Mouse (Mus musculus) neural tube, embryonic 13.5 days (tissue): ENCODE measurements at regions not wholly inside any gene's neighbourhood (a gene's known extent, or its start where the extent isn't known, plus 50 kb on each side); places are given as distances from the start of the nearest gene placed in this dataset.

Experiments used
- ATAC-seq: fragments of 200-750 bp; cut with Nextera tagmentation; 2 replicates; pipeline ENCODE4 v1.8.0; 2017; ENCODE audit warnings: low read depth, mild to moderate bottlenecking, moderate TSS enrichment, moderate library complexity
- H3K27ac ChIP-seq: fragments of 300-500 bp; sonication (generic); replicated peaks from 2 replicates; pipeline ENCODE4 v1.5.1; 2015; ENCODE audit warnings: moderate library complexity, mild to moderate bottlenecking, inconsistent platforms
- H3K27me3 ChIP-seq: fragments of 300-500 bp; sonication (generic); 2 replicates; pipeline ENCODE4 v1.6.1; 2015; ENCODE audit warnings: mild to moderate bottlenecking, inconsistent platforms
- H3K36me3 ChIP-seq: fragments of 300-500 bp; sonication (generic); 2 replicates; pipeline ENCODE4 v1.6.1; 2015; ENCODE audit warnings: mild to moderate bottlenecking, inconsistent platforms
- H3K4me1 ChIP-seq: fragments of 300-500 bp; sonication (generic); replicated peaks from 2 replicates; pipeline ENCODE4 v1.6.1; 2015; ENCODE audit warnings: inconsistent platforms
- H3K4me2 ChIP-seq: fragments of 300-500 bp; sonication (generic); 2 replicates; pipeline ENCODE4 v1.6.1; 2015; ENCODE audit warnings: inconsistent platforms, mild to moderate bottlenecking, moderate library complexity
- H3K4me3 ChIP-seq: fragments of 300-500 bp; sonication (generic); 2 replicates; pipeline ENCODE4 v1.5.1; 2015; ENCODE audit warnings: mild to moderate bottlenecking, inconsistent platforms
- H3K9ac ChIP-seq: fragments of 300-500 bp; sonication (generic); 2 replicates; pipeline ENCODE4 v1.6.1; 2015; ENCODE audit warnings: moderate library complexity, mild to moderate bottlenecking, inconsistent platforms
- H3K9me3 ChIP-seq: fragments of 300-500 bp; sonication (generic); 2 replicates; pipeline ENCODE4 v1.6.1; 2016; ENCODE audit warnings: inconsistent platforms
- WGBS: fragments of 180-500 bp; shearing (Covaris S2); methylation state at CpG from one replicate; pipeline ENCODE4 v1.1.7; 2015; 5-methylcytosine and 5-hydroxymethylcytosine counted together

DNA sequence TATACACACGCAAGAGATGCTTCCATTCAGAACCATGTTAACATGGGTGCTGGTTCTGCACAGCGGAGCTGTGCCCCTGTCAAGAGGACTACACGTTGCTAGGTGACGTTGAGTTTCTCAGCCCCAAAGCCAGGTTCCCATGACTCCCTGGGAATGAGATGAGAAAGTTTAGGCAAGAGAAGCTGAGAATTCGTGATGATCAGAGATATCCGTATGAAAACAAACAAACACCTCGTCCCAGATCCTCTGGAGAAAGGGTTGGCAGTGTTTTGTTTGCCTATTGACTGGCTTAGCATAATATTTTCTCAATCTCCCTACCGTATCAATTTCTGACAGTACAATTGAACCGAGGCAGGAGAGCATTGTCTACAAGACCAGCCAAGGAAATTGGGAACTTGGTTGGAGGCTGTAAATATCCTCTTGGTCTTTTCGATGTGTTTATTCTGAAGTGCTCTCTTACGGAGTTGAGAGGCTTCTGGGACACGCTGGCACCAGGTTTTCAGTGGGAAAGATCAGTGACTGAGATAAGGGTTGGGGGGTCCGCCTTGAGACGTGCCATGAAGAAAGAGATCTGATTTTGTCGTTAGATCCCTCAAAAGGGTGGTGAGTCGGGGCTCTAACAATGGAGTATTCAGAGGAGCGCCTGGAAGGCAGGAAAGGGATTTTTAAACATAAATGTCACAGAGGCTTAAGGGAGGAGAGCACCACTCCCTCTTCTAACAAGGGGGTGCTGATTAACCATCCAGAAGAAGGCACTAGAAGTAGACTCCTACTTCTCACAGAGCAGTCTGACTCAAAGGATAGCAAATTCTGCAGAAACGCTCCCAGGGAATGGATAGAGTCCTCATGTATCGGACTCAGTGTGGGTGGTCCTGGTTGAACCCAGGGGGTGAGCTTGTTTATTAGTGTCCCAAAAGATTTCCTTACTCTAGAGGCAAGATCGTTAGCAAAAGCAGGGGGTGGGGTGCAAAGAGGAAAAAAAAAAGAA is 70.5 kb upstream of the Gm45716 start:
- Histone ChIP-seq H3K36me3 (no peaks in the 10 kb centered on the region), H3K4me3 (no peak overlapping the region), H3K4me2 (no peak overlapping the region), H3K27ac (no peak overlapping the region), H3K4me1 (peaks cover 9% of the 10 kb centered on the region), H3K9ac (no peak overlapping the region), H3K27me3 (no peaks in the 10 kb centered on the region), H3K9me3 (no peaks in the 10 kb centered on the region)
- 52% methylated on average over 20 of the region's 20 CpGs for WGBS
- no peak for ATAC-seq

DNA sequence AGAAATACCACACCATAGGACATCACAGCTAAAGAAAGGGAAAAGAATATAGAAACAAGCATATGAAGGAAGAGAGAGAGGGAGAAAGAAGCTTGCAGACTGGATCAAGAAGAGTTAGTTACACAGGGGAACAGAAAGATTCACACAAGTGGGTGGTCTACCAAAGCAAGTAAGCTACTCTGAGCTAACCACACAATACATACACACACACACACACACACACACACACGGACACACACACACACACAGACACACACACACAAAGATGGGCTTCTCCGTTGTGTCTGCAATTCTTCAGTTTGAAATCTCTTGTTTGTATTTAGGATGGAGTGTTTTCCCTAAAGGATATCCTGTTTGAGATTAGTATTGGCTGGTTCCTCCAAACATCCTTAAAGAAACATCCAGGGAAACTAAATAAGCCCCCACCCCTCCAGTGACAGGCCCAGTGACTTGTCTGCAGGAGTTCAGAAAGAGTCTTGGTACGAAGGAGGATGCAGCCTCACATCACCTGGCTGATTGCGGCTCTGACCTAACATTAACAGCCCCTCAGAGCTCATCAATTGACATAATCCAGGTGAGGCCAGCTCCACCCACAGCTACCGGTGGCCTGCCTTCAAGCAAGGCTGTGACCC is 69.7 kb upstream of the Gm45716 start:
- WGBS: 76% methylated on average over 5 of the region's 5 CpGs
- no peak overlapping the region for H3K9ac ChIP-seq
- no peaks in the 10 kb centered on the region for H3K27me3 ChIP-seq
- H3K36me3 ChIP-seq: no peaks in the 10 kb centered on the region
- no peak overlapping the region for H3K4me3 ChIP-seq
- no peak overlapping the region for H3K27ac ChIP-seq
- H3K9me3 ChIP-seq: no peaks in the 10 kb centered on the region
- no peak for ATAC-seq
- H3K4me2 ChIP-seq: no peak overlapping the region
- H3K4me1 ChIP-seq: peaks cover 9% of the 10 kb centered on the region

DNA sequence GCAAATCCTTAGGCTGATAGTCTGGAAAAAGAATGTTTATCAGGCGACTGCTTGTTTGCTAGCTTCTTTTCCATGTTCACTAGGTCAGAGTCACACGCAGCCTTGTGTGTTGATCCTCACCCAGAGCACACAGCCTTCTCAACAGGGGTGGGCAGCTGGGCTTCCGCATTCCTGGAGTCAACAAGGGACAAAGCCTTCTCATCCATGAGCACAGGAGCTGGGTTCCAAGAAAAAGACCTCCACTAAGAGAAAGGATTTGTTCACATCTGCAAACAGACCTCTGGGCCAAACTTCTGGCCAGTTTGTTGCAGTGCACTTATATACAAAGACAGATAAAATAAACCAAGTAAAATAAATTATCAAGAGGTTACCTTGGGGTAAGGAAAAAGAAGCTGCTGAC is 65.6 kb upstream of the Gm45716 start:
- Histone ChIP-seq H3K27ac (no peak overlapping the region), H3K27me3 (no peaks in the 10 kb centered on the region), H3K4me2 (no peak overlapping the region), H3K4me3 (no peak overlapping the region), H3K36me3 (no peaks in the 10 kb centered on the region), H3K9me3 (no peaks in the 10 kb centered on the region), H3K4me1 (peaks cover 5% of the 10 kb centered on the region; the same call in 1 of the 2 replicates), H3K9ac (no peak overlapping the region)
- no peak for ATAC-seq
- WGBS: 59% methylated on average over 3 of the region's 3 CpGs

DNA sequence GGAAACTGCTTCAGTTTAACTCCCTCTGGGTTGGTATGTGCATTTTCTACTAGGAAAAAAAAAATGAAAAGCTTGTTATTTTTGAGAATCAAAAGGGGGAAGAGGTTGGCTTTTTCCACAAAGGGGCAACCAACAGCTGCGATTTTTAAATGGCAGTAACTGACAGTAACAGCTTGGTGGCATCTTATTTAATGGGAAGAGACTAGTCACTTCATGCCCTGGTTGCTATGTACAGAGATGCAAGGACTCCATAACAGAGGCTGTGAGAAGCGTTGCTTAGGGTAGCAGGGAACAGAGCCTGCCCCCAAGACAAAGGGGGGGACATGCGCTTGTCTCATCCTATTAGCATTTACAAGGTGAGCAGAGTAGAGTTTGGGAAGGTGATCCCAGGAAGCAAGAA is 64.8 kb upstream of the Gm45716 start:
- Histone ChIP-seq H3K4me2 (no peak overlapping the region), H3K4me3 (no peak overlapping the region), H3K27me3 (no peaks in the 10 kb centered on the region), H3K4me1 (no peaks in the 10 kb centered on the region), H3K36me3 (no peaks in the 10 kb centered on the region), H3K9me3 (no peaks in the 10 kb centered on the region), H3K27ac (0 out of 2 replicates have a peak overlapping the region, but pooled peaks have one; percentile 13), H3K9ac (no peak overlapping the region)
- no peak for ATAC-seq
- WGBS: 73% methylated on average over 3 of the region's 3 CpGs

DNA sequence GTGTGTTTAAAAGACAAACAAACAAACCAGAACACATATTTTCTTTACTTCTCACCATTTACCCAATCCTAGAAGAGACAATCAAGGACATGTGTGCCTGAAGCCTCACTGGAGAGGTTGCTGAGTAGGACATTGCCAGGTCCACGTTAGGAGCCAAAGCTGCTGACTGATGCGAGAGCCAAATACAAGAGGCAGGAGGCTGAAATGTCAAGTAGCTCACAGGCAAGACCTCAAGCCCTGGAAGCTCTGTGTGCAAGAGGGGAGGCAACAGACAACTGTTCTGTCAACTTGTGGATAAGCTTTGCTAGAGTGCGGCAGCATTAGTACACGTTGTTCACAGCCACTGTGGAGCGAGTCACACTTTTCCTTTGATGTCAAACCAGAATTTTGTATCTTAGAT is 63.6 kb upstream of the Gm45716 start:
- Histone ChIP-seq H3K4me2 (no peak overlapping the region), H3K36me3 (no peaks in the 10 kb centered on the region), H3K9me3 (no peaks in the 10 kb centered on the region), H3K4me1 (no peaks in the 10 kb centered on the region), H3K27ac (no peak overlapping the region), H3K27me3 (no peaks in the 10 kb centered on the region), H3K9ac (no peak overlapping the region), H3K4me3 (no peak overlapping the region)
- WGBS: 90% methylated on average over 5 of the region's 5 CpGs
- no peak for ATAC-seq

DNA sequence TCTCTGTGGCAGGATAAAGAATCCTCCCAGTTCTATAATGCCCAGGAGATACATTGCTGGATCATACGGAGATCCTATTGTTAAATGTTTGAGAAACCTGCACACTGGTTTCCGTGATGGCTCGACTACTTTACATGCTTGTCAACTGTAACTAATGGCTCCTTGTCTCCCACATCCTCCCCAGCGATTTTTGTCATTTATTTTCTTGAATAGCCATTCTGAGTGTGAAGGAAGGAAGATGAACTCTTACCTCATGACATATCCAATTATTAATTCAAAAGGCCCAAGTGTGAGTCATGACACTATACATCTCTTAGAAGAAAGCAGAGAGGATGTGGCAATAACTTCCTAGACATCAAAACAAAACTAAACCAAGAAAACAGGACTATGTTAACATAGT is 61.2 kb upstream of the Gm45716 start:
- H3K27me3 ChIP-seq: no peaks in the 10 kb centered on the region
- H3K36me3 ChIP-seq: no peaks in the 10 kb centered on the region
- 53% methylated on average over 4 of the region's 4 CpGs for WGBS
- no peak overlapping the region for H3K4me2 ChIP-seq
- no peak overlapping the region for H3K27ac ChIP-seq
- H3K9me3 ChIP-seq: no peaks in the 10 kb centered on the region
- H3K4me1 ChIP-seq: peaks cover 19% of the 10 kb centered on the region
- no peak overlapping the region for H3K9ac ChIP-seq
- no peak for ATAC-seq
- no peak overlapping the region for H3K4me3 ChIP-seq

DNA sequence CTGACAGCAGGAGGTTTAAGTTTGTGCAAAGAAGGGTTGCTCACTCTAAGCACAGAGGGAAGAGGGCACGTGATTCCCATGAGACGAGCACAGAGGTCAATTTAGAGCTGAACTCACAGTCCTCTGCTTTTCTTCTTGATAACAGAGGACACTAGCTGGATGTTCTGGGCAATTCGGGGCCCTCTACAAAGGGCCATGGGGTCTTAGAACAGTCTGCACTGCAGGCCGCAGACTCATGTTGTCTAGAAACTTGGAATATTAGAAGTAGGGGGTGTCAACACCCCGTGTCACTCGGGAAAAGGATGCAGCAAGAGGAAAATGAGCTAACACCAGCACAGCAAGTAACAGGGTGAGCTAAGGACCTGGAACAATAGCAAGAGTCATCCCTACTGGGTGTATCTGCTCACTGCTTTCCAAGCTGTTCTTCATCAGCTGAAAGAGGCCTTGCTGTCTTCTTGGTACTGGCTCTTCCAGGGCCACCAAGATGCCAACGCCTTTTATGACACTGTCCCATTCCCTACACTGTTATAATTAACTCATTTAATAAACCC is 58.5 kb upstream of the Gm45716 start:
- H3K9me3 ChIP-seq: no peaks in the 10 kb centered on the region

DNA sequence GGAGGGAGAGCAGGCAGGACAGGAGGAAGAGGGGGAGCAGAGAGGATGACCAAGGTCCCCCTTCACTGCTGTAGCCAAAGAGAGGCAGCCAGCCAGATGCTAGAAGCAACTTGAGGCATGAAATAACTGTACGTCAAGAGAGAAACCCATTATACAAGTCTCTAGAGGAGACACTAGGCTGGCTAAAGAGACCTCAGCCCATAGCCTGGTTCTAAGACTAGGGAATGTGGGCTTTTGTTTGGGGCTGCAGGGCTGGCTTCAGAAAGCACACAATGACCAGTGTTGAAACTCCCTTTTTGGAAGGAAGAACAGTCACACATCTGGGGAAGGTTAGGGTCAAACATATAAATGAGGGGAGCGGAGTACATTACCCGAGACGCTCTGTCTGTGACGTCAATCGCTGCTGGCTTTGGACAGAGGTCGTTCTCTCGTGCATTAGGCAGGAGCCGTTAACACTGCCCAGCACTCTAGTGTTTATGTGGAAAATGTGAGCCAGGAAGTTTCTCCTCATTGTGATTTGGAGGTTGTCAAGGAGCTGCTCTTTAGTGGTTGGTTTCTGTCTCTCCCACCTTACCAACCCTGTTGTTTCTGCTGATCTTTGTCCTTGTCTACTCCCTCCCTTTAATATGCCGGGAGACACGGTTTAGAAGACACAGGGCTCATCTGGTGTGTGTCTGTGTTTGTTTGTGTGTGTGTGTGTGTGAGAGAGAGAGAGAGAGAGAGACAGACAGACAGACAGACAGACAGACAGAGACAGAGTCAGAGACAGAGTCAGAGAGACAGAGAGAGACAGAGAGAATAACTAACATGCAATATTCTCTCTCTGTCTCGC is 57.5 kb upstream of the Gm45716 start:
- no peaks in the 10 kb centered on the region for H3K9me3 ChIP-seq
- ATAC-seq: peak; percentile 77
- H3K4me1 ChIP-seq: peaks cover 19% of the 10 kb centered on the region
- H3K4me3 ChIP-seq: no peak overlapping the region
- no peaks in the 10 kb centered on the region for H3K27me3 ChIP-seq
- peak overlapping the region; percentile 31 for H3K4me2 ChIP-seq
- no peaks in the 10 kb centered on the region for H3K36me3 ChIP-seq
- peak overlapping the region; percentile 77 for H3K27ac ChIP-seq
- 0 out of 2 replicates have a peak overlapping the region, but pooled peaks have one; percentile 12 for H3K9ac ChIP-seq
- whole genome bisulfite sequencing: 31% methylated on average over 12 of the region's 12 CpGs

More for the DNA sequence above, 58.5 kb upstream of the Gm45716 start:
- WGBS: 82% methylated on average over 7 of the region's 7 CpGs
- Histone ChIP-seq H3K9ac (no peak overlapping the region), H3K4me1 (peaks cover 19% of the 10 kb centered on the region), H3K4me2 (no peak overlapping the region), H3K4me3 (no peak overlapping the region), H3K36me3 (no peaks in the 10 kb centered on the region), H3K27me3 (no peaks in the 10 kb centered on the region), H3K27ac (no peak overlapping the region)
- no peak for ATAC-seq

DNA sequence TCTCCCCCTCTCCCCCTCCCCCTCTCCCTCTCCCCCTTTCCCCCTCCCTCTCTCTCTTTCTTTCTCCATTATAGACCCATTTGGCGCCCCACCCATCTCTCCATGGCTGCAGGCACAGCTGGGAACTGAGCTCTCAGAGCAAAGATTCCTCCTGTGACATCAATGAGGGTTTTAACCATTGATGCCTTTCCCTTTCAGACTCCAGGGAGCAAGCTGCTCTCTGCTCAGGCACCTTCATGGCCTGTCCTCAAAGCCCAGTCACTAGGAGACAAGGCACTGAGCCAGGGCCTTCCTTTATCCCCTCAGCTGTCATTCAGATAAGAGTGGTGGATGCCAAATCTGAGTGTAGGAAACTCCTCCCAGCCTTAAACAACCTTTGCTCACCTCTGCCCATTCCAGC is 56.8 kb upstream of the Gm45716 start:
- Histone ChIP-seq H3K4me3 (no peak overlapping the region), H3K4me1 (peaks cover 19% of the 10 kb centered on the region), H3K36me3 (no peaks in the 10 kb centered on the region), H3K4me2 (peak overlapping the region; percentile 31; the same call in 1 of the 2 replicates), H3K27ac (no peak overlapping the region), H3K9ac (no peak overlapping the region), H3K9me3 (no peaks in the 10 kb centered on the region), H3K27me3 (no peaks in the 10 kb centered on the region)
- 29% methylated on average over 1 of the region's 1 CpGs for WGBS
- ATAC-seq: peak; percentile 88

DNA sequence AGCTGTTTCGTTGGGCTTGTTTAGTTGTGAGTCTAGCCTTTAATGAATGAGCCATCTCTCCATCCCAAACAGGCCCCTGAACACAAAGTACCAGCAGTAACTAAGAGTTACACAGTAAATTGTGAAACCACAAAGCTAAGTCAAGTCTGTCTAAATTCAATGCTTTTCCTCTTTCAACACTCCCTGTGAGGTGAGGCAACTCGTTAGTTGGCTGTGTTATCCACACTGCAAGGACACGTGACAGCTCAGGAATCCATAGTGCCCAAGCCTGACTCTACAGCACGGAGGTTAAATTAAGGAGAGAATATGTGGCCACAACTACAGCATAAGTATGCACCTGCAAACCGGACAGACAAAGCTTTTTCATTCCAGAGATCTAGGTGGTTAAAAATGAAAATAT is 54.9 kb upstream of the Gm45716 start:
- 84% methylated on average over 5 of the region's 5 CpGs for WGBS
- no peaks in the 10 kb centered on the region for H3K36me3 ChIP-seq
- no peak overlapping the region for H3K4me3 ChIP-seq
- H3K9me3 ChIP-seq: no peaks in the 10 kb centered on the region
- no peak overlapping the region for H3K27ac ChIP-seq
- peaks cover 19% of the 10 kb centered on the region for H3K4me1 ChIP-seq
- H3K27me3 ChIP-seq: no peaks in the 10 kb centered on the region
- ATAC-seq: no peak
- H3K9ac ChIP-seq: no peak overlapping the region
- H3K4me2 ChIP-seq: no peak overlapping the region

DNA sequence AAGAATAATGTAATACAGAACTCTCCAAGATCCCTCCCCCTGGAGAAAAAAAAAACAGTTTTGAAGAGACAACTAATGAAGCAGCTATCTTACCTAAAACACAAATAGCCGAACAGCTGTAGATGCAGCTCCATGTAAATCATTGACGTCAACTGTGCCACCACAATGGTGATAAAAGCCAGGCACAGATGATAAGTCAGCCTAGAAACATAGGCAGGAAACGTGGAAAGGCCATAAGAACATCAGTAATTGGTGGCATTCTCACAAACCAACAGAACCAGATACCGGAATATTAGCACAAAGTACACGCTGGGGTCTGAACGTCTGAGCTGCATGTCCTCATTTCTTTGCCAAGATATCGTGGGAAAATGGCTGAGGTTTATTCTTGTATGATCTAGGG is 51.2 kb upstream of the Gm45716 start:
- Histone ChIP-seq H3K27me3 (no peaks in the 10 kb centered on the region), H3K9me3 (no peaks in the 10 kb centered on the region), H3K36me3 (no peaks in the 10 kb centered on the region), H3K4me3 (no peak overlapping the region), H3K9ac (no peak overlapping the region), H3K4me1 (no peaks in the 10 kb centered on the region), H3K27ac (no peak overlapping the region), H3K4me2 (no peak overlapping the region)
- WGBS: 90% methylated on average over 7 of the region's 7 CpGs
- ATAC-seq: no peak
